Mouse (Mus musculus) E14TG2a.4 (cell line): Measurements from ENCODE around the gene Yap1.

Source experiments
- CTCF ChIP-seq: conservative IDR thresholded peaks from 2 replicates; pipeline ENCODE4 v1.5.1; 2014; ENCODE audit warnings: low read length
- NANOG ChIP-seq: IDR thresholded peaks from 2 replicates; pipeline ENCODE4 v1.6.1; 2014; ENCODE audit warnings: borderline replicate concordance, low read length, mixed read lengths
- POU5F1 ChIP-seq: IDR thresholded peaks from 2 replicates; pipeline ENCODE4 v1.6.1; 2014; ENCODE audit warnings: low read length, borderline replicate concordance

DNA sequence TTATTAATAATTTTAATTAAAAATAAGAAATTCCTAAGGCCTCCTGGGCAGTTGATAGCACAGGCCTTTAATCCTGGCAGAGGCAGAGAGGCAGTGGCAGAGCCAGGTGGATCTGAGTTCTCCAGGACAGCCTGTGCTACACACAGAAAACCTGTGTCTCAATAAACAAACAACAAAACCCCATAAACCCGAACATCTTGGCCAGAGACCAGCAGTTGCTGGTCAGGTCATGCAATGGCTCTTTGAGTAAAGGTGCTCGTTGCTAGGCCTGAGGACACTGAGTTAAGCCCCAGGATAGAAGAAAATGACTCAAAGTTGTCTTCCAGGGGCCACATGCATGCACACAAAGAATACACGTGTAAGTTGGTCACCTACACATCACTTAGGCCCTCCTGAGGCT, 75.5 kb downstream of the Yap1 start:
- TF ChIP-seq CTCF (no peak), NANOG (no peak), POU5F1 (no peak)
